Mouse (Mus musculus): ENCODE data around the gene Pitpnb. TPM values are rescaled to one million over a fixed set of nuclear protein-coding genes. Genes with fewer than 3 reads are reported as not detected.

Gene Pitpnb
- polyA plus RNA-seq, 1 experiment, result 41.9 TPM

GRCm38 (mm10) chr5:111304730-111305129 is 25.8 kb upstream of the Pitpnb start:
- H3K27ac ChIP-seq (ENCODE audit: insufficient read depth, low read depth, low read length), result no peak overlapping the region
- no peak overlapping the region for H3K4me3 ChIP-seq (ENCODE audit: insufficient read depth, low read length)
- H3K4me1 ChIP-seq (ENCODE audit: control insufficient read depth, insufficient read depth, low read length), result no peaks in the 10 kb centered on the region
- TF ChIP-seq POLR2A (IDR thresholded peaks at IDR 0.05; ENCODE audit: borderline replicate concordance, low read depth, low read length) (no peak), CTCF (IDR thresholded peaks at IDR 0.05; ENCODE audit: low read depth, low read length) (no peak)

GRCm38 (mm10) chr5:111310185-111310584 is 20.4 kb upstream of the Pitpnb start:
- H3K4me1 ChIP-seq (ENCODE audit: control insufficient read depth, insufficient read depth, low read length), result no peaks in the 10 kb centered on the region
- H3K27ac ChIP-seq (ENCODE audit: insufficient read depth, low read depth, low read length), result no peak overlapping the region
- TF ChIP-seq CTCF (IDR thresholded peaks at IDR 0.05; ENCODE audit: low read depth, low read length), result no peak
- TF ChIP-seq POLR2A (IDR thresholded peaks at IDR 0.05; ENCODE audit: borderline replicate concordance, low read depth, low read length), result no peak
- no peak overlapping the region for H3K4me3 ChIP-seq (ENCODE audit: insufficient read depth, low read length)

GRCm38 (mm10) chr5:111313833-111314232 is 16.7 kb upstream of the Pitpnb start:
- TF ChIP-seq POLR2A (IDR thresholded peaks at IDR 0.05; ENCODE audit: borderline replicate concordance, low read depth, low read length) (no peak), CTCF (IDR thresholded peaks at IDR 0.05; ENCODE audit: low read depth, low read length) (no peak)
- H3K4me1 ChIP-seq (ENCODE audit: control insufficient read depth, insufficient read depth, low read length), result no peaks in the 10 kb centered on the region
- no peak overlapping the region for H3K4me3 ChIP-seq (ENCODE audit: insufficient read depth, low read length)
- H3K27ac ChIP-seq (ENCODE audit: insufficient read depth, low read depth, low read length), result no peak overlapping the region

- TF ChIP-seq CTCF (IDR thresholded peaks at IDR 0.05; ENCODE audit: low read depth, low read length) (no peak), POLR2A (IDR thresholded peaks at IDR 0.05; ENCODE audit: borderline replicate concordance, low read depth, low read length) (no peak)
Observed at GRCm38 (mm10) chr5:111315061-111315460, 15.5 kb upstream of the Pitpnb start.

GRCm38 (mm10) chr5:111317526-111317925 is 13.0 kb upstream of the Pitpnb start:
- H3K4me3 ChIP-seq (ENCODE audit: insufficient read depth, low read length), result no peak overlapping the region

More at GRCm38 (mm10) chr5:111315061-111315460, 15.5 kb upstream of the Pitpnb start:
- no peaks in the 10 kb centered on the region for H3K4me1 ChIP-seq (ENCODE audit: control insufficient read depth, insufficient read depth, low read length)
- H3K4me3 ChIP-seq (ENCODE audit: insufficient read depth, low read length), result no peak overlapping the region
- H3K27ac ChIP-seq (ENCODE audit: insufficient read depth, low read depth, low read length), result no peak overlapping the region

GRCm38 (mm10) chr5:111318946-111319345 is 11.6 kb upstream of the Pitpnb start:
- TF ChIP-seq POLR2A (IDR thresholded peaks at IDR 0.05; ENCODE audit: borderline replicate concordance, low read depth, low read length), result no peak
- no peak for TF ChIP-seq CTCF (IDR thresholded peaks at IDR 0.05; ENCODE audit: low read depth, low read length)
- H3K27ac ChIP-seq (ENCODE audit: insufficient read depth, low read depth, low read length), result no peak overlapping the region
- no peak overlapping the region for H3K4me3 ChIP-seq (ENCODE audit: insufficient read depth, low read length)
- no peaks in the 10 kb centered on the region for H3K4me1 ChIP-seq (ENCODE audit: control insufficient read depth, insufficient read depth, low read length)

More at GRCm38 (mm10) chr5:111317526-111317925, 13.0 kb upstream of the Pitpnb start:
- Histone ChIP-seq H3K27ac (ENCODE audit: insufficient read depth, low read depth, low read length) (no peak overlapping the region), H3K4me1 (ENCODE audit: control insufficient read depth, insufficient read depth, low read length) (no peaks in the 10 kb centered on the region)
- TF ChIP-seq POLR2A (IDR thresholded peaks at IDR 0.05; ENCODE audit: borderline replicate concordance, low read depth, low read length), result no peak
- no peak for TF ChIP-seq CTCF (IDR thresholded peaks at IDR 0.05; ENCODE audit: low read depth, low read length)

GRCm38 (mm10) chr5:111325813-111326212 is 4.8 kb upstream of the Pitpnb start:
- Histone ChIP-seq H3K4me3 (ENCODE audit: insufficient read depth, low read length) (no peak overlapping the region), H3K27ac (ENCODE audit: insufficient read depth, low read depth, low read length) (no peak overlapping the region), H3K4me1 (ENCODE audit: control insufficient read depth, insufficient read depth, low read length) (peaks cover 8% of the 10 kb centered on the region)
- no peak for TF ChIP-seq POLR2A (IDR thresholded peaks at IDR 0.05; ENCODE audit: borderline replicate concordance, low read depth, low read length)
- no peak for TF ChIP-seq CTCF (IDR thresholded peaks at IDR 0.05; ENCODE audit: low read depth, low read length)

- H3K4me3 ChIP-seq (ENCODE audit: insufficient read depth, low read length), result no peak overlapping the region
- H3K27ac ChIP-seq (ENCODE audit: insufficient read depth, low read depth, low read length), result no peak overlapping the region
- no peak for TF ChIP-seq CTCF (IDR thresholded peaks at IDR 0.05; ENCODE audit: low read depth, low read length)
- no peak for TF ChIP-seq POLR2A (IDR thresholded peaks at IDR 0.05; ENCODE audit: borderline replicate concordance, low read depth, low read length)
- H3K4me1 ChIP-seq (ENCODE audit: control insufficient read depth, insufficient read depth, low read length), result peaks cover 9% of the 10 kb centered on the region
Observed at GRCm38 (mm10) chr5:111327420-111327819, 3.1 kb upstream of the Pitpnb start.

GRCm38 (mm10) chr5:111329782-111330416 is 664 bp upstream of the Pitpnb start:
- Histone ChIP-seq H3K27ac (ENCODE audit: insufficient read depth, low read depth, low read length) (peak overlapping the region; percentile 53), H3K4me1 (ENCODE audit: control insufficient read depth, insufficient read depth, low read length) (peaks cover 11% of the 10 kb centered on the region), H3K4me3 (ENCODE audit: insufficient read depth, low read length) (peak overlapping the region; percentile 68)
- TF ChIP-seq POLR2A (IDR thresholded peaks at IDR 0.05; ENCODE audit: borderline replicate concordance, low read depth, low read length), result no peak
- TF ChIP-seq CTCF (IDR thresholded peaks at IDR 0.05; ENCODE audit: low read depth, low read length), result no peak

GRCm38 (mm10) chr5:111331099-111331435 is 504 bp downstream of the Pitpnb start:
- TF ChIP-seq CTCF (IDR thresholded peaks at IDR 0.05; ENCODE audit: low read depth, low read length) (no peak), POLR2A (IDR thresholded peaks at IDR 0.05; ENCODE audit: borderline replicate concordance, low read depth, low read length) (no peak)
- Histone ChIP-seq H3K4me3 (ENCODE audit: insufficient read depth, low read length) (peak overlapping the region; percentile 99), H3K4me1 (ENCODE audit: control insufficient read depth, insufficient read depth, low read length) (peaks cover 11% of the 10 kb centered on the region), H3K27ac (ENCODE audit: insufficient read depth, low read depth, low read length) (peak overlapping the region; percentile 37)
